Mouse (Mus musculus): ENCODE results near the gene Slc39a11.

DNA sequence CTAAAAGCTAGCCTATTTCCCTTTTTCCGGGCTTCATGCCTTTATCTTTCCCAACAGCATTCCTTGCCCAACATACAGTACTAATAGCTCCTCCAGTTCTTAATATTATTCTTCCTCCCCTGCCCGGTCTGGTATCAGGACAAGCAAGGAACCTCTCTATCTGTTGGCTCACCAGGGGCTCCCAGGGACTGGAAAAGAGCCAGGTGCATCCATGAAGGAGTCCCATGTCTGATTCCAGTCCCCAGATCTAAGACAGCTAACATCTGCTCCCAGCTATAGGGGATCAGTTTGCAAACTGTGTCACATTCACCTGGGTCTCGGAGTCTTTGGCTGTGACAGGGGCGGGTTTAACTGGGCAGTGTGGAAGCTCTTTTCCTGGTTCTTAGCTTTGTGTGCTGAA, 388.5 kb downstream of the Slc39a11 start:
- TF ChIP-seq CTCF (IDR thresholded peaks at IDR 0.05; ENCODE audit: control insufficient read depth, insufficient read depth, low read length) (no peak), POLR2A (IDR thresholded peaks at IDR 0.05; ENCODE audit: borderline replicate concordance, control insufficient read depth, low read depth, low read length) (no peak)
